Mouse (Mus musculus): ENCODE measurements around the gene Tob2. TPM values are rescaled to one million over a fixed set of nuclear protein-coding genes. Genes with fewer than 3 reads are reported as not detected.

Tob2 gene
- polyA plus RNA-seq, 3 experiments from 2014 or later, result 29.7 to 45.8 (median 34.0) TPM

DNA sequence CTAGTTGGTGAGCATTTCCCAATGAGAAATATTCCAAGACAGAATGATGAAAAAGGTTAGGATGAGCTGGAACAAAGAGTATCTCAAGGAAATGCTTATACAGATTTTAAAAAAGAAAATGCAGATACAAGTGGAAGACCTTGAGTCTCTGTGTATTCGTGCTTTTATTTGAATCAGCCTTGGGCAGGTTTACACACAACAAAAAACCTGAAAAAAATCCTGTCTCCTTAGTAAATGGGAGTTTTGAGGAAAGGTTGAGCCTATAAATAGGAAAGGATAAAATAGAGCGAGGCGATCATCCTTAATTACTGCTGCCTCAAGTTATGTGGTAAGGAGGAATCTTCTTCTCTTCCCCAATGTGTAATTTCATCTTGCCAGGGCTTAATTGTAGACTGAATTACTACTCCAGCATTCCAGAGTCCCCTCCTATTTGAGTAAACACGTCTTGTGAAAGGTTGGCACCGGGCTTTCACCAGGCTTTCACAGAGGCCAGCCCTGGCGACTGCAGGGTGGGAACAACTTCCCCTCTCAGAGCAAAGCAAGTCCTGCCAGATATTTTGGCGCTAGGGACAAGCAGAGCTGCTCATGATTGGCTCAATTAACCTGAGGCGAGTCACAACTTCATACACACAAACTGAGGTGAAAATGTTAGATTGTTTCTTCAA lies 2.0 kb upstream of the Tob2 start:
- no peak for ATAC-seq

DNA sequence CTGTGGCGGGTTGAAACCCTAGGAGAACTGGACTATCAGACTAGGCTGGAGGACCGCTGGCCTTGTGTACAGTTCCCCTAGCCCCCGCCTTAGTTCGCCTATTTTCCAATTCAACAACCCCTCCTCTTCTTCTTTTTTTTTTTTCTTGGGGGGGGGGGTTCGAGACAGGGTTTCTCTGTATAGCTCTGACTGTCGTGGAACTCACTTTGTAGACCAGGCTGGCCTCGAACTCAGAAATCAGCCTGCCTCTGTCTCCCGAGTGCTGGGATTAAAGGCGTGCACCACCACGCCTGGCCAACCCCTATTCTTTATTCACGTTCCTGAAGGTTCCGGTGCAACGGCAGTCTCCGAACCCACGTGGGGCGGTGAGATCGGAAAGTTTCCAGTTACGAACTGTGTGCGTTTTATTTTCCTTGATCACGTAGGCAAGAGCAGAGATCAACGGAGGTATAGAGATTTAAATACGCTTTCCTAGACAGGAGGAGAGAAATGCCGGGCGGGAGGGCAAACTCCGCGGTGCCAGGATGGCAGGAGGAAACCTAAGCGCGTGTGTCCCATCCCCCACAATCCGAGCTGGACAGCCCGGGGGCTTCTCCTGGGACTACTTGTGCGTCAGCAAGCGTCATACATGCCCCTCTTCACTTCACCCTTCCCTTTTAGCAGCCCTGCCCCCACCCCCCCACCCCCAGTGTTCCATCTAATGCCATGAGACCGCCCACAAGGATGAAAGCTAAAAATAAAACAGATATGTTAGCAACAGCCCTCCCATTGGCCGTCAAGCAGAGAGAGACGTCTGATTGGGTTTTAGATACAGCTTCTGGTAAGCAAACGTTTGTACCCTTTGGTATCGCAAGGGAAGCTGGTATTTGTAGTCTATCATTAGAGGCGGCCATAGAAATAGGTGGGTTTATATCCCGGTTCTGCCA lies 997 bp upstream of the Tob2 start:
- ATAC-seq, result peak; percentile 71

- peak; percentile 22 for ATAC-seq
Measured at GRCm38 (mm10) chr15:81858138-81858516, 469 bp downstream of the Tob2 start.

GRCm38 (mm10) chr15:81857724-81858116 lies 876 bp downstream of the Tob2 start:
- ATAC-seq, result no peak

DNA sequence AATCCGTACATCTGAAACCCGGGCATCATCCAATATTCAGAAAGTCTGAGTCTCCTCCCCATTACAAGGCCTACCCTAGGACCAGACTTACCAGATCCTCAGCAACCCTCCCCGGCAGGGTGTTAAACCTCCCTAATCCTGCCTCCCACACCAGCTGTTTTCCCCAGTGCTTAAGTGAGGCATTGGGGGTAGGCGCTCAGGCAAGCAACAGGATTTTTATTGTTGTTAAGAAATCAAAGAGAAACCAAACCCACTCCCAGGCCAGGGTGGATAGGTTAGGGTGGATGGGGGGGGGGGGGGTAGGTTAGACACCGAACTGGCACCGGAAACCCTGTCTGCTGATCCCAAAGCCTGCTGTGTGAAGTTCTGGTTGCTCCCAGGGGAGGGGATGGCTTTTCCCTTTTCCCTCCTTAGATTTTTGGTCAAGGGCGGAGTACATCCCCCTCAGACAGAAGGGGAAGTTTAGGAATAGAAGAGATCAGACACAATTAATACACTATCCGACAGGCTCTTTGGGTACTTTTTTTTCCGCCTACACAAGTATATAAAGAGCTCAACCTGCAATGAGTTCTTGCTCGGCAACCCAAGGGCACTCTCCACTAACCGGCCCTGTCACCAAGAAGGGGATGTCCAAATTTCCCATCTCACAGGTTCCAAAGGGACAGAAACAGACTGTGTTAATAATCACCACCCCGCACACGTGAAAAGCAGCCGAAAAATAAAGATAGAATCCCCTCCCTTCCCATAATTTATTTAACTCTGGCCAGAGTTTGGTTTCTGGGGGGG lies 1.5 kb downstream of the Tob2 start:
- ATAC-seq, result no peak

- ATAC-seq, result peak; percentile 47
Measured at GRCm38 (mm10) chr15:81856030-81856790, 2.4 kb downstream of the Tob2 start.

DNA sequence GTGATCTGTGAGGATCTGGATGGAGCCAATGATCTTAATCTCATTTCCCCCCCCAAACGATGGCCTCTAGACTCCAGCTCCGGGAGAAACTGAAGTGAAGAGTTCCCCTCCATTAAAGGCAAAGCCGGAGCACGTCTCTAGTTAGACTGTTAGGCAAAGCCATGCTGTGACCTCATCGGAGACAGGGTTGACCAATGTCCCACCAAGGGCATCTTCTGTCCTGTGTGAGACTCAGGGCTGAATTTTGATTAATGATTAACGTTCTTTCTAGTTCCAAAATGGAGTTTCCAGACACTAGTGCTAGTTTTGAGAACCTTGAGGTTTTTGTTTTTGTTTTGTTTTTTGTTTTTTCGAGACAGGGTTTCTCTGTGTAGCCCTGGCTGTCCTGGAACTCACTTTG lies 5.5 kb downstream of the Tob2 start:
- no peak for ATAC-seq

DNA sequence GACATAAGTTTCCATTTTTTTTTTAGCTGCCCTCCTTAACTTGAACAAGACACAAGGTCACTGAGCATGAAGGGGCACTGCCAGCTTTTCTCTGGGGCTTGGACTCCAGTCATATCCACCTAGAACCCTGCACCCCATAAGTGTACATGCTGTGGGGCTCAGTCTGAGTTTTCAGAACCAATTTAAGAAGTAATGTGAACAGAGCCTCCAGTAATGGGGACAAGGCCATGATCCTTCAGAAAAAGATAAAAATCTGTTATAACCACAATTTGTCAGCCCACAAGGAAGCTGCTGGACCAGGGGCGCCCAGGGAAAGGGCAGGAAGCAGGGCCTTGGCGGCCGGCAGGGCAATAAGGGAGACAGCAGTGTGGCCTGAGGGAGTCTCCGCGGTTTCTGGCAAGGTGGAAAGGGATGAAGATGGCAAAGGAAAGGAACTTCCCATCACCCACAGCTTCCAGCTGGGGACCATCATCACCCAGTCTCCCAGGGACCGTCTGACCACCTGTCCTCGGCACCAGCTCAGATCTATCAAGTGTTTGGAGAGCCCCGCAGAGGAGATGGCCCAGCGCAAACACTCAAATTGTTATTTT lies 6.1 kb downstream of the Tob2 start:
- no peak for ATAC-seq

DNA sequence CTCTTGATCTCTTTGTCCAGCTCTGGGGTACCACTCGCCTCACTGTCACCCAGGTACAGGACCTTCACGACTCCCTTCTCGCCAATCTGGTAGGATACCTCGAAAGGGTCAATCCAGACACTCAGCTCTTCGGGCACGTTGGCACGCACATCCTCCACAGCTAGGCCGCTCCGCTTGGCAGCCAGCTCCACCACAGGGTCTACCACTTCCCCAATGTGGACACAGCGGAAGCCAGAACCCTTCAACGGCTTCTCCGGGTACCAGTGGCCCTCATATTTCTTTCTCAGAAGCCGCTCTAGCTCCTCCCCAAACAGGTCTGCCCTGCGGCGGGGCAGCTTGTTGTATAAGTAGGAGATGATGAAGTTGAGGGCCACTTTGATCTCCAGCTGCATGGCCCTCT lies 7.2 kb downstream of the Tob2 start:
- no peak for ATAC-seq

DNA sequence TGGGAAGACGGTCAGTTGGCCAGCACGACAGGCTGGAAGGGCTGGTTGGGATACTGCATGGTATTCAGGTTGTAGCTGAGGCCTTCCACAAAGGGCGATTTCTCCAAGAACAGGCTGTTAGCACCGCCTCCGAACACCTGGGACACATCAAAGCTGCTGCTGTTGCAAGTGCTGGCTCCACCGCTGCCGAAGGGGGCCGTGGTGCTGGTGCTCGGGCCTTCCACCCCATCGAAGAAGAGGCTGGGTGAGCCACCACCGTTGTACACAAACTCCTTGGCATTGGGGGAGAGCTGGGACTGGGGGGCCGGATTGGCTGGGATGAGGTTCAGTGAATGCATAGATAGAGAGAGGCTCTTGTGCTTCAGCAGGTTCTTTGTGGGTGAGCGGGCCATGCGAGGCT lies 7.9 kb downstream of the Tob2 start:
- no peak for ATAC-seq

DNA sequence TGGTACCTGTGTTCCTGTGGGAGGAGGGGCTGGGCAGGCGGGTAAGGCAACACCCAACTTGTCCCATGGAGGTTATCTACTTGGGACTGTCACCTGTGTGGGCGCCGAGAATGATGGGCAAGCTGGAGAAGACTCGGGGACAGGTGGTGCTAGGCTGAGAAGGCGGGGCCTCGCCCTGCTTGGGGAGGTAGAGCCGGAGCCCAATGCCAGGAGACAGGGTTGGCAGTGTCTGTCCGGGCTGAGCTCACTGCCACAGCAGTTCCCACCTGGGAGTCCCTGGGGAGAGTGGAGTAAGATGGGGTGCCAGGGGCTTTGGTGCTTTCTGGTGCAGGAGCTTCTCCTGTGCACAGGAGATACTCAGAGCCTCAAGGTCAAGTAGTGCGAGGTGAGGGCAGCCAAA lies 9.5 kb downstream of the Tob2 start:
- no peak for ATAC-seq

- peak; percentile 86 for ATAC-seq
Measured at GRCm38 (mm10) chr15:81848301-81848700, 10.3 kb downstream of the Tob2 start.

- no peak for ATAC-seq
Measured at GRCm38 (mm10) chr15:81847861-81848260, 10.7 kb downstream of the Tob2 start.

DNA sequence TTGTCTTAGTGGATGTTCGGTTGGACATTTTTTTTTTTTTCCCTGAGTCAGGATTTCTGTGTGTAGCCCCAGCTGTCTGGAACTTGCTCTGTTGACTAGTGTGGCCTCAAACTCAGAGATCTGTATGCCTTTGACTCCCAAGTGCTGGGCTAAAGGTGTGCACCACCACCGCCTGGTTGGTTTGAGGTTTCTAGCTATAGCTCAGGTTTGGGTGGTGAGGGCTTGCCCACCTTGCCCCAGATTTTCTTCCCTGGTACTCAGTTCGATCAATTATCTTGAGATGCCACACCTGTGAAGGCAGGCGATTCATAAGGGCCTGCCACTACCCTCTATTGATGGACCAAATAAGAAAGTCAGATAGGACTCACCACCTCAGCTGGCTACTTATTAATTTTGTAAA lies 11.4 kb downstream of the Tob2 start:
- ATAC-seq, result no peak

DNA sequence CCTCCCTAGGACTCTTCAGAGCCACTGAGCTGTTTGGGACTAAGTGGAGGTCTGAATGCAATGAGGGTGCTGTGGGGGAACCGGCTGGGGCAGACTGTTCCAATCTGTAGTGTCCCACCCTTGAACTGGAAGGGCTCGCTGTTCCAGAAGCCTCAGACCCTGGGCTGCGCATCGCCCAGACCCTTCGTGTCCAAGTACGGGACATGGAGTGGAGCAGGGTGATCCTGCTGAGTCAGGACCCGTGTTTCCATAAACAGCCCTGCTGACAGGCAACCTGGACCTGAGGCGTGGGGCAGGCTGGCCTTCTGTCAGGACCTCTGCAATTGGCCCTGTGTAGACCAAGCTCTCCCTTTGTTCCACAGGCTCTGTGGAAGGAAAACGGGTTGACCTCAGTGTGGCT lies 11.8 kb downstream of the Tob2 start:
- no peak for ATAC-seq

DNA sequence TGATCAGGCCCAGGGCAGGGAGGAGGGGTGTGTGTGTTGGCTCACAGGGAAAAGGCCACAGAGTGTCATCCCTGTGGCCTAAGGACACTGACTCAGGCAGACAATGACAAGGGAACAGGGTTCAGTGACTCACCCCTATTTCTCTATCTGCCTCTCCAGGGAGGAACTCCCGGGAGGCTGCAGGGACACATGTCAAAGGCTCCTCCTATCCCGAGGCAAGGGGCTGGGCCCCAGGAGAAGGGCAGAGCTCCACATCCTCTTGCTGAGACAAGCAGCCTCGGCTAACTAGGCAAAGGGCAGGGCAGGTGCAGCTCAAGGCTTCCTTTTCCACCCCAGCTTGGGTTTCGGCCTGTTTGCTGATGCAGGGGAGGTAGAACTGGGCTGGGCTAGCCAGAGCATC lies 12.9 kb downstream of the Tob2 start:
- no peak for ATAC-seq

GRCm38 (mm10) chr15:81845033-81845625 lies 13.5 kb downstream of the Tob2 start:
- no peak for ATAC-seq

- no peak for ATAC-seq
Measured at GRCm38 (mm10) chr15:81842275-81842674, 16.3 kb downstream of the Tob2 start.

GRCm38 (mm10) chr15:81840306-81840705 lies 18.3 kb downstream of the Tob2 start:
- ATAC-seq, result no peak

DNA sequence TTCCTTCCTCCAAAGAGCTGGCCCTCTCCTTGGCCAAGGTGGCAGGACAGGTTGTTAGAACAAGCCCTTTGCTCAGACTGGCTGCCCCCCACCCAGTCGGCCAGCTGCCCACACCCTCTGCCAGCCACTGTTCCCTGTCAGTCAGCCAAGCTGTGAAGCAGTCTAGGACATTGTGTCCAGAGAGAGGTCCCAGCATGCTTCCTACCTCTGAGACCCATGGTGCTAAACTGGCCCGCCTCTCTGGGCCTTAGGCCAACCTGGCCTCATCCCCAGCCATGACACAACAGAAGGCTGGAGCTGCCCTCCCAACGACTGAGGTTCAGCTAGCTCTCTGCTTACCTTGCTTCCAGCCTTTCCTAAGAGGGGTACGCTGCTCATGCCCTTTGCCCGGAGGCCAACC lies 19.0 kb downstream of the Tob2 start:
- no peak for ATAC-seq

DNA sequence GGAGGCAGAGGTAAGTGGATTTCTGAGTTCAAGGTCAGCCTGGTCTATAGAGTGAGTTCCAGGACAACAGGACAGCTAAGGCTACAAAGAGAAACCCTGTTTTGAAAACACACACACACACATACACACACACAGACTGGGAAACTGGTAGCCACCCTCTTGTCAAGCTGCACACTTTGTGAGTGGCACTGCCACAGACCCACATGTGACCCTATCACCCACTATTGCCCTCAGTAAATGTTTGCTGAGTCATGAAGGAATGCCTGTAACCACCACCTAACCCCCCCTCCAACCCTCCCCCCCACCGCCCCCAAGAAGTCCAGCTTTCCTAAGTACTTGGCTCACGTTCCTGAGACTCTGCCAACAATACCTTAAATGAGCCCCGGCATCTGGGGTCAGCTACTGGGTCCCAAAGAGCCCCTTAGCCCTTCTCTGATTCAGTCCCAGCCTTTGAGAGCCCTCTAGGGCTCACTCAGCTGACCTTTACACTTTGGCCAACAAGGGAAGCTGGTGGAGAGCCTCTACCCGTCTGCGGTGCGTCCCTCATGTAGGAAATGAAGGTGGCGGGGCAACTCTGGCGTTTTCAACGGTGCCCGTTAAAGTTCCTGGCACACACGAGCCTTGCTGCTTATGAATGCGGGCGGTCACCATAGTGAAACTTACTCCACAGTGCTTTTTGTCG lies 19.9 kb downstream of the Tob2 start:
- no peak for ATAC-seq
